Mouse (Mus musculus) megakaryocyte, embryonic 14.5 days (primary cell): Measurements from ENCODE around the gene Hook1.

Source experiments
- FLI1 ChIP-seq: IDR thresholded peaks from 2 replicates; pipeline ENCODE4 v1.6.1; 2012; ENCODE audit warnings: low read length, inconsistent platforms, mixed read lengths
- GATA1 ChIP-seq: IDR thresholded peaks from 3 replicates; pipeline ENCODE4 v1.6.1; 2012; ENCODE audit warnings: mixed read lengths, low read length, inconsistent platforms, borderline replicate concordance

DNA sequence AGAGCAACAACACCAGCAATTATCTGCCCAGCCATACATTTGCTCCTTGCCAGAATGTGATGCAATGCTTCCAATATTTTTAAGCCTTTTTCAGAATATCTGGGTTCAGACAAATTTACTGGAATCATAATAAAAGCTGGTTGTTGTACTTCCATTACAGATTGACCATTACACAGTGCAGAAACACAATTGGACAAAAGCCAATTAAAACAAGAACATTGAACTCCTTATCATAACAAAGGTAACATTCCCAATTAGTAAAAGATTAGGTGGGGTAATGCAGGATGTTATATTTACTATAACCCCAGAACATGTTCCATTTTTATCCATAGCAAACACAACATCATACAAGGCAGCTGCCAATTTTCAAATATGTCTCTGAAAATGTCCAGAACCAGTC lies 13.7 kb upstream of the Hook1 start:
- no peak for TF ChIP-seq GATA1
- no peak for TF ChIP-seq FLI1
